Mouse (Mus musculus) limb, embryonic 14.5 days (tissue): Measurements from ENCODE around the gene Slc9a8. TPM values are rescaled to one million over a fixed set of nuclear protein-coding genes. Genes with fewer than 3 reads are reported as not detected.

Experiments
- ATAC-seq: fragments of 200-750 bp; cut with Nextera tagmentation; 2 replicates; pipeline ENCODE4 v1.8.0; 2017; ENCODE audit warnings: low read depth, moderate number of reproducible peaks, moderate TSS enrichment; ENCODE audit not compliant: low FRiP score
- DNase-seq: peaks from one replicate; pipeline ENCODE4 v3.0.0-alpha.2; 2015; ENCODE audit warnings: low spot score
- H3K27ac ChIP-seq: fragments of 300-500 bp; sonication (generic); replicated peaks from 2 replicates; pipeline ENCODE4 v1.5.1; 2014; ENCODE audit warnings: low read depth, mild to moderate bottlenecking, low read length, moderate library complexity, mixed read lengths
- H3K27me3 ChIP-seq: fragments of 300-500 bp; sonication (generic); 2 replicates; pipeline ENCODE4 v1.6.1; 2014; ENCODE audit warnings: low read length, mixed read lengths; ENCODE audit not compliant: control insufficient read depth, insufficient read depth
- H3K36me3 ChIP-seq: fragments of 300-500 bp; sonication (generic); 2 replicates; pipeline ENCODE4 v1.6.1; 2014; ENCODE audit warnings: mild to moderate bottlenecking, low read length, moderate library complexity, mixed read lengths; ENCODE audit not compliant: control insufficient read depth, insufficient read depth
- H3K4me1 ChIP-seq: fragments of 300-500 bp; sonication (generic); 2 replicates; pipeline ENCODE4 v1.6.1; 2014; ENCODE audit warnings: antibody characterized with exemption, low read length, mixed read lengths; ENCODE audit not compliant: control insufficient read depth, insufficient read depth
- H3K4me2 ChIP-seq: fragments of 300-500 bp; sonication (generic); replicated peaks from 2 replicates; pipeline ENCODE4 v1.6.1; 2014; ENCODE audit warnings: low read depth, mild to moderate bottlenecking, low read length, moderate library complexity; ENCODE audit not compliant: severe bottlenecking
- H3K4me3 ChIP-seq: fragments of 300-500 bp; sonication (generic); replicated peaks from 2 replicates; pipeline ENCODE4 v1.5.1; 2014; ENCODE audit warnings: low read length
- H3K9ac ChIP-seq: fragments of 300-500 bp; sonication (generic); 2 replicates; pipeline ENCODE4 v1.6.1; 2014; ENCODE audit warnings: mild to moderate bottlenecking, low read depth, low read length, moderate library complexity; ENCODE audit not compliant: severe bottlenecking
- H3K9me3 ChIP-seq: fragments of 300-500 bp; sonication (generic); 2 replicates; pipeline ENCODE4 v1.6.1; 2016; ENCODE audit warnings: low read length; ENCODE audit not compliant: control insufficient read depth
- POLR2A ChIP-seq: fragments of 200-500 bp; IDR thresholded peaks from 2 replicates; pipeline ENCODE4 v1.8.0; 2012; ENCODE audit warnings: inconsistent platforms, mild to moderate bottlenecking, moderate library complexity, borderline replicate concordance; ENCODE audit not compliant: insufficient read depth, insufficient read length; ENCODE audit errors: extremely low read depth
- WGBS: fragments of 180-500 bp; shearing (Covaris S2); extraction: QIAGEN DNeasy Blood & Tissue Kit; methylation state at CpG from one replicate; pipeline ENCODE4 v1.1.7; 2014; 5-methylcytosine and 5-hydroxymethylcytosine counted together
- polyA plus RNA-seq, 2 experiments: library from polyadenylated mRNA; depleted of rRNA in 1 of 2; stranded (reverse) in 1 of 2; unstranded in 1 of 2; fragments of >200 nt; fragmentation: Nextera tagmentation in 1 of 2; extraction: Ambion mirVana in 1 of 2; gene quantifications; 2 replicates each; pipeline versions ENCODE4 v1.2.1 to v1.2.3; 2012 to 2014

Gene Slc9a8
- polyA plus RNA-seq, 2 experiments = 20.1 to 43.0 TPM

GRCm38 (mm10) chr2:167425407-167425806, 3.9 kb downstream of the Slc9a8 start:
- Histone ChIP-seq H3K36me3 (peaks cover 46% of the 10 kb centered on the region), H3K9me3 (no peaks in the 10 kb centered on the region), H3K9ac (no peak overlapping the region), H3K4me1 (peaks cover 11% of the 10 kb centered on the region), H3K27me3 (no peaks in the 10 kb centered on the region), H3K4me2 (no peak overlapping the region), H3K27ac (no peak overlapping the region), H3K4me3 (no peak overlapping the region)
- ATAC-seq (no peak), DNase-seq (no peak)
- no peak for TF ChIP-seq POLR2A
- 80% methylated on average over 6 of the region's 6 CpGs for WGBS

DNA sequence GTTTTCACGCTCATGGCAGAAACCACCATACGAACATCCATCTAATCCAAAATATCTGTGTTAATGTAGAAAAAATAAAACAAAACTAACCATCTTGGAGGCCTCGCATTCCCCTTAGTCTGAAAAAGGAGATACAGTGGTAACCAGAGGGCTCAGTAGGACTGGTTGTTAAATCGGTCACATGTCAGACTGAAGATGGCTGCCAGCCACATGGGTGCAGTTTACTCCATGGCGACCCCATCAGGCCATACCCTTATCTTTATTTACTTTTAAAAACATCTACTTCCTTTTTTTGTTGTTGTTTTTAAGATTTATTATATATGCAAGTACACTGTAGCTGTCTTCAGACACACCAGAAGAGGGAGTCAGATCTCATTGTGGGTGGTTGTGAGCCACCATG, 8.1 kb downstream of the Slc9a8 start:
- H3K27me3 ChIP-seq = no peaks in the 10 kb centered on the region
- WGBS = 89% methylated on average over 5 of the region's 5 CpGs
- DNase-seq (no peak), ATAC-seq (no peak)
- H3K9me3 ChIP-seq = no peaks in the 10 kb centered on the region
- H3K36me3 ChIP-seq = peaks cover 45% of the 10 kb centered on the region
- no peak for TF ChIP-seq POLR2A
- H3K4me1 ChIP-seq = no peaks in the 10 kb centered on the region
- H3K4me2 ChIP-seq = no peak overlapping the region
- no peak overlapping the region for H3K4me3 ChIP-seq
- no peak overlapping the region for H3K27ac ChIP-seq
- no peak overlapping the region for H3K9ac ChIP-seq

DNA sequence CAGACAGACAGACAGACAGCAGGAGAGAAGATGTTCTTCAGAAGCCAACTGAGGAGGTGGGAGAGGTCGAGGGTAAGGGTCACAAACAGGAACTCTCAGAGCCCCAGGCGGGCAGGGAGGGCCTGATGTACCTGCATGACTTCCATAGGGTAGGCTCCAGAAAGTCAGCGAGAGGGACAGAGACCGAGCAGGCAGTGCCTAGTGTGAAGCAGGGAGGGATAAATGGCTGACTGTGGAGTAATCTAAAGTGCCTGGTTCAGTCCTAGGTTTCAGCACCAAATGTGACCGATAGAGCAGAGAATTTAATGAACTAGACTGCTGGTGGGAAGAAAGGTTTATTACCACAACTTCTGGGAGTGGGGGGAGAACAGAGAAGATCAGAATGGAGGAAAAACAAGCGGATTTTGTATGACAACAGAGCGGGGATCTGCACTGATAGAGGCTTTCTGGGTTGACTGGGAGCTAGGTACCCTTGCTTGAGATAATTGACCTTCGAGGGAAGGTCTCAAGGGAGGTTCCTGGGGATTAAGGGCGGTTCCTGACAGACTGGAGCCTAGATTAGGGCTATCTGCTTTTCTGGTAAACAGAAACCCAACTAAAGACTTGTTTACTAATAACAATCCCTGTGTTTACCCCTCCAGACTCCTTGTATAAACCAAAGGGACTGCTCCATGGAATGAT, 9.4 kb downstream of the Slc9a8 start:
- no peak for DNase-seq
- Histone ChIP-seq H3K9me3 (no peaks in the 10 kb centered on the region), H3K4me1 (no peaks in the 10 kb centered on the region), H3K4me2 (no peak overlapping the region), H3K4me3 (no peak overlapping the region), H3K27me3 (no peaks in the 10 kb centered on the region), H3K36me3 (peaks cover 41% of the 10 kb centered on the region), H3K9ac (no peak overlapping the region), H3K27ac (no peak overlapping the region)
- TF ChIP-seq POLR2A = no peak
- ATAC-seq = no peak
- 60% methylated on average over 9 of the region's 9 CpGs for WGBS

DNA sequence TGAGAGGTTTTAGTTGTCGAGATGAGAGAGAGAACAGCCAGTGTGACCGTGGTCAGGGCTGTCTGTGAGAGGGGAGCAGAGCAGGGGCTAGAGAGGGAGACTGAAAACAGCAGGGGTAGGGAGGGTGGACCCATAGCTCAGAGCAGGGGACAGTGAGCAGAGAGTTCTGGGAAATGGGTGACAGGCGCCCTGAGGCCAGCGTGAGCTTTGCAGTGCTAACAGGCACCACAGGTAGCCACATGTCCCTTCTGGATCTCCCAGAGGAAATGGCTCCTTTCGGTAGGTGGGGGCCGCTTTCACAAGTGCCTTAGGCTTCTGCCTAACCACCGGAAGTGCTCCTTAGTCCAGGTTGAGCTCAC, 9.9 kb downstream of the Slc9a8 start:
- Histone ChIP-seq H3K27me3 (no peaks in the 10 kb centered on the region), H3K27ac (no peak overlapping the region), H3K9me3 (no peaks in the 10 kb centered on the region), H3K9ac (no peak overlapping the region), H3K36me3 (peaks cover 36% of the 10 kb centered on the region), H3K4me1 (no peaks in the 10 kb centered on the region), H3K4me2 (no peak overlapping the region), H3K4me3 (no peak overlapping the region)
- DNase-seq (no peak), ATAC-seq (no peak)
- 69% methylated on average over 7 of the region's 7 CpGs for WGBS
- TF ChIP-seq POLR2A = no peak

DNA sequence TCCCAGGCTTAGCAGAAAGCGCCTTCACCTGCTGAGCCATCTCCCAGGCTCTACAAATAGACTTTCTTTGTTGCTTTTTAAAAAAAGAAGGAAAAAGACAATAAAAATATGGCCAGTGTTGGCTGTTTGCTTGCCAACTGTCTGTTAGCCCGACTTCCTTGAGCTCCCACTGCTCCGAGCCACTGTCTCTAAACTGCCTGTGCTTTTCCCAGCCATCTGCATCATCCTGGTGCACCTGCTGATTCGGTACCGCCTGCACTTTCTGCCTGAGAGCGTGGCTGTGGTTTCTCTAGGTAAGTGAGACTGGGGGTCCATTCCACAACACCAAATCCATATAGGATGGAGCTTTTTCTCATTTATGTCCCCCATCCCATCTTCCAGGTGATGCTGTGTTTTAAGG, 13.1 kb downstream of the Slc9a8 start:
- Histone ChIP-seq H3K36me3 (peaks cover 36% of the 10 kb centered on the region), H3K4me2 (no peak overlapping the region)

DNA sequence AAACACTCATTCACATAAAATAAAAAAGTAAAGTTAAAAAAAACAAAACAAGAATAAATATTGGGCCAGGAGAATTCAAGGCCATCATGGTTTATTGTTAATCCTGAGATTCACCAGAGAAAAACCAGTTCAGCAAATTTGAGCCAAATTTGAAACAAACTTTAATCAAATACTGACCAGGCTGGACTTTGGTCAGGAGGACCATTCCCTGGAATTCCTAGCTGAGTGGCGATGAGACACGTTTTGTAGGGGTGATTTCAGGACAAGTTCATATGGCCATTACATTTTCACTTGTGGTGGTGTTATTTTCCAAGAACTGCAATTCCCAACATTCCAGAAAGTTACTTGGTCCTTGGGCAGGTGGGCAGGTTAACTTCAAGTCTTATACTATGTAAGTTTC, 14.1 kb downstream of the Slc9a8 start:
- no peaks in the 10 kb centered on the region for H3K4me1 ChIP-seq
- no peaks in the 10 kb centered on the region for H3K9me3 ChIP-seq
- no peak for TF ChIP-seq POLR2A
- peaks cover 45% of the 10 kb centered on the region for H3K36me3 ChIP-seq
- no peaks in the 10 kb centered on the region for H3K27me3 ChIP-seq
- DNase-seq (no peak), ATAC-seq (no peak)
- no peak overlapping the region for H3K4me3 ChIP-seq
- H3K4me2 ChIP-seq = no peak overlapping the region
- WGBS = 94% methylated on average over 2 of the region's 2 CpGs
- H3K27ac ChIP-seq = no peak overlapping the region
- no peak overlapping the region for H3K9ac ChIP-seq

More for the DNA sequence above, 13.1 kb downstream of the Slc9a8 start:
- no peak for DNase-seq
- no peak for TF ChIP-seq POLR2A
- Histone ChIP-seq H3K27me3 (no peaks in the 10 kb centered on the region), H3K4me3 (no peak overlapping the region), H3K9ac (no peak overlapping the region), H3K4me1 (no peaks in the 10 kb centered on the region), H3K9me3 (no peaks in the 10 kb centered on the region), H3K27ac (no peak overlapping the region)
- ATAC-seq = no peak
- WGBS = 94% methylated on average over 6 of the region's 6 CpGs
